Mouse (Mus musculus) lung, embryonic 15.5 days (tissue): ENCODE data around the gene Grk6. TPM values are rescaled to one million over a fixed set of nuclear protein-coding genes. Genes with fewer than 3 reads are reported as not detected.

Source experiments
- ATAC-seq: fragments of 200-750 bp; cut with Nextera tagmentation; 2 replicates; pipeline ENCODE4 v1.8.0; 2017; ENCODE audit warnings: moderate number of reproducible peaks, borderline replicate concordance; ENCODE audit not compliant: low FRiP score, low TSS enrichment; ENCODE audit errors: extremely low read depth
- H3K27ac ChIP-seq: fragments of 300-500 bp; sonication (generic); 2 replicates; pipeline ENCODE4 v1.5.1; 2015; ENCODE audit warnings: moderate library complexity, mild to moderate bottlenecking, inconsistent platforms
- H3K27me3 ChIP-seq: fragments of 300-500 bp; sonication (generic); 2 replicates; pipeline ENCODE4 v1.6.1; 2015; ENCODE audit warnings: inconsistent platforms
- H3K36me3 ChIP-seq: fragments of 300-500 bp; sonication (generic); 2 replicates; pipeline ENCODE4 v1.6.1; 2015; ENCODE audit warnings: inconsistent platforms
- H3K4me1 ChIP-seq: fragments of 300-500 bp; sonication (generic); 2 replicates; pipeline ENCODE4 v1.6.1; 2015; ENCODE audit warnings: inconsistent platforms
- H3K4me2 ChIP-seq: fragments of 300-500 bp; sonication (generic); 2 replicates; pipeline ENCODE4 v1.6.1; 2015; ENCODE audit warnings: inconsistent platforms, mild to moderate bottlenecking, moderate library complexity
- H3K4me3 ChIP-seq: fragments of 300-500 bp; sonication (generic); 2 replicates; pipeline ENCODE4 v1.5.1; 2015; ENCODE audit warnings: mild to moderate bottlenecking, inconsistent platforms
- H3K9ac ChIP-seq: fragments of 300-500 bp; sonication (generic); 2 replicates; pipeline ENCODE4 v1.6.1; 2015; ENCODE audit warnings: inconsistent platforms
- H3K9me3 ChIP-seq: fragments of 300-500 bp; sonication (generic); 2 replicates; pipeline ENCODE4 v1.6.1; 2016; ENCODE audit warnings: inconsistent platforms
- WGBS: fragments of 180-500 bp; shearing (Covaris S2); methylation state at CpG from one replicate; pipeline ENCODE4 v1.1.7; 2015; 5-methylcytosine and 5-hydroxymethylcytosine counted together
- polyA plus RNA-seq: library from polyadenylated mRNA; unstranded; fragments of >200 nt; fragmentation: Nextera tagmentation; extraction: Ambion mirVana; gene quantifications from 2 replicates; pipeline ENCODE4 v1.2.1, GENCODE M21; 2015

Gene Grk6
- polyA plus RNA-seq, 1 experiment from 2014 or later = 45.7 TPM

GRCm38 (mm10) chr13:55450511-55450980 is 5.7 kb downstream of the Grk6 start:
- no peak for ATAC-seq
- WGBS = 77% methylated on average over 11 of the region's 11 CpGs
- Histone ChIP-seq H3K4me1 (peaks cover 17% of the 10 kb centered on the region), H3K27ac (no peak overlapping the region), H3K4me2 (no peak overlapping the region), H3K27me3 (no peaks in the 10 kb centered on the region), H3K9ac (no peak overlapping the region), H3K4me3 (no peak overlapping the region), H3K36me3 (peaks cover 58% of the 10 kb centered on the region), H3K9me3 (no peaks in the 10 kb centered on the region)

- Histone ChIP-seq H3K9ac (no peak overlapping the region), H3K4me2 (no peak overlapping the region), H3K27me3 (no peaks in the 10 kb centered on the region), H3K36me3 (peaks cover 60% of the 10 kb centered on the region), H3K4me3 (no peak overlapping the region), H3K4me1 (peaks cover 12% of the 10 kb centered on the region), H3K27ac (no peak overlapping the region), H3K9me3 (no peaks in the 10 kb centered on the region)
- 83% methylated on average over 10 of the region's 10 CpGs for WGBS
- no peak for ATAC-seq
These were observed 6.4 kb downstream of the Grk6 start for GRCm38 (mm10) chr13:55451296-55451695.

GRCm38 (mm10) chr13:55451785-55452549 is 7.1 kb downstream of the Grk6 start:
- H3K9me3 ChIP-seq = no peaks in the 10 kb centered on the region
- WGBS = 87% methylated on average over 16 of the region's 16 CpGs
- H3K27ac ChIP-seq = no peak overlapping the region
- no peak overlapping the region for H3K4me2 ChIP-seq
- peaks cover 60% of the 10 kb centered on the region for H3K36me3 ChIP-seq
- H3K9ac ChIP-seq = no peak overlapping the region
- H3K27me3 ChIP-seq = no peaks in the 10 kb centered on the region
- ATAC-seq = no peak
- H3K4me1 ChIP-seq = peaks cover 5% of the 10 kb centered on the region
- H3K4me3 ChIP-seq = no peak overlapping the region

GRCm38 (mm10) chr13:55462965-55463364 is 18.1 kb downstream of the Grk6 start:
- H3K27me3 ChIP-seq = peaks cover 8% of the 10 kb centered on the region; the same call in 1 of the 2 replicates
- no peak overlapping the region for H3K4me3 ChIP-seq
- H3K9me3 ChIP-seq = no peaks in the 10 kb centered on the region
- H3K4me2 ChIP-seq = no peak overlapping the region
- peaks cover 23% of the 10 kb centered on the region for H3K36me3 ChIP-seq
- no peak overlapping the region for H3K27ac ChIP-seq
- no peak overlapping the region for H3K9ac ChIP-seq
- 53% methylated on average over 2 of the region's 2 CpGs for WGBS
- H3K4me1 ChIP-seq = peaks cover 19% of the 10 kb centered on the region
- ATAC-seq = no peak

GRCm38 (mm10) chr13:55463399-55464026 is 18.6 kb downstream of the Grk6 start:
- H3K27me3 ChIP-seq = peaks cover 8% of the 10 kb centered on the region; the same call in 1 of the 2 replicates
- ATAC-seq = no peak

GRCm38 (mm10) chr13:55464027-55464884 is 19.4 kb downstream of the Grk6 start, which contains the start of gene Prr7:
Gene Prr7 (plus strand): TSS chr13:55464267.
- 0% methylated on average over 49 of the region's 84 CpGs for WGBS
- Histone ChIP-seq H3K4me1 (peaks cover 19% of the 10 kb centered on the region), H3K4me3 (peak within 1 kb of the TSS; percentile 58), H3K9me3 (no peaks in the 10 kb centered on the region), H3K9ac (peak within 1 kb of the TSS; percentile 58), H3K36me3 (peaks cover 11% of the 10 kb centered on the region), H3K27me3 (peaks cover 8% of the 10 kb centered on the region; the same call in 1 of the 2 replicates), H3K4me2 (peak within 1 kb of the TSS; percentile 94), H3K27ac (no peak within 1 kb of the TSS)
- peak; percentile 29 for ATAC-seq

More at GRCm38 (mm10) chr13:55463399-55464026, 18.6 kb downstream of the Grk6 start:
- 9% methylated on average over 14 of the region's 14 CpGs for WGBS
- peak overlapping the region; percentile 58 for H3K9ac ChIP-seq
- H3K4me2 ChIP-seq = peak overlapping the region; percentile 94
- H3K36me3 ChIP-seq = peaks cover 19% of the 10 kb centered on the region
- no peaks in the 10 kb centered on the region for H3K9me3 ChIP-seq
- H3K4me3 ChIP-seq = peak overlapping the region; percentile 58
- no peak overlapping the region for H3K27ac ChIP-seq
- H3K4me1 ChIP-seq = peaks cover 19% of the 10 kb centered on the region

GRCm38 (mm10) chr13:55465184-55465583 is 20.3 kb downstream of the Grk6 start:
- peaks cover 2% of the 10 kb centered on the region; the same call in 1 of the 2 replicates for H3K36me3 ChIP-seq
- peak overlapping the region; percentile 94 for H3K4me2 ChIP-seq
- no peak for ATAC-seq
- 23% methylated on average over 3 of the region's 3 CpGs for WGBS
- peak overlapping the region; percentile 58; the same call in 1 of the 2 replicates for H3K4me3 ChIP-seq
- H3K27ac ChIP-seq = no peak overlapping the region
- peaks cover 8% of the 10 kb centered on the region; the same call in 1 of the 2 replicates for H3K27me3 ChIP-seq
- peaks cover 19% of the 10 kb centered on the region for H3K4me1 ChIP-seq
- no peaks in the 10 kb centered on the region for H3K9me3 ChIP-seq
- no peak overlapping the region for H3K9ac ChIP-seq

- H3K4me1 ChIP-seq = peaks cover 22% of the 10 kb centered on the region
- H3K27me3 ChIP-seq = peaks cover 14% of the 10 kb centered on the region; the same call in 1 of the 2 replicates
- 74% methylated on average over 5 of the region's 5 CpGs for WGBS
- ATAC-seq = no peak
- no peak overlapping the region for H3K9ac ChIP-seq
- H3K9me3 ChIP-seq = no peaks in the 10 kb centered on the region
- no peak overlapping the region for H3K4me2 ChIP-seq
- no peak overlapping the region for H3K4me3 ChIP-seq
- H3K36me3 ChIP-seq = no peaks in the 10 kb centered on the region
- no peak overlapping the region for H3K27ac ChIP-seq
These were observed 21.1 kb downstream of the Grk6 start for GRCm38 (mm10) chr13:55465830-55466440.

- Histone ChIP-seq H3K4me2 (no peak overlapping the region), H3K36me3 (no peaks in the 10 kb centered on the region; the same call in 1 of the 2 replicates), H3K27ac (no peak overlapping the region), H3K9me3 (no peaks in the 10 kb centered on the region), H3K27me3 (peaks cover 14% of the 10 kb centered on the region; the same call in 1 of the 2 replicates), H3K4me1 (peaks cover 39% of the 10 kb centered on the region), H3K9ac (no peak overlapping the region), H3K4me3 (no peak overlapping the region)
- 38% methylated on average over 13 of the region's 13 CpGs for WGBS
- no peak for ATAC-seq
These were observed 24.1 kb downstream of the Grk6 start for GRCm38 (mm10) chr13:55468851-55469560.

- H3K27ac ChIP-seq = no peak overlapping the region
- H3K36me3 ChIP-seq = peaks cover 6% of the 10 kb centered on the region; the same call in 1 of the 2 replicates
- no peak overlapping the region for H3K9ac ChIP-seq
- H3K27me3 ChIP-seq = peaks cover 10% of the 10 kb centered on the region; the same call in 1 of the 2 replicates
- H3K4me2 ChIP-seq = no peak overlapping the region
- H3K4me3 ChIP-seq = no peak overlapping the region
- H3K9me3 ChIP-seq = no peaks in the 10 kb centered on the region
- H3K4me1 ChIP-seq = peaks cover 26% of the 10 kb centered on the region
- WGBS = 75% methylated on average over 9 of the region's 9 CpGs
- no peak for ATAC-seq
These were observed 25.5 kb downstream of the Grk6 start for GRCm38 (mm10) chr13:55470372-55470771.
